ENCODE assay signal across 36 mouse cellular contexts in genomic region chr14:56133675-56134074, GRCm38 (mm10). TPM values are rescaled to one million over a fixed set of nuclear protein-coding genes. Genes with fewer than 3 reads are reported as not detected.
"Had no signal": no experiment of that assay in that cellular context is flagged by ENCODE, and none has a peak within 500 bp of the region (broad histone marks: within the 10 kb centered on the region; RNA-seq: fewer than 3 reads in every experiment).

No protein-coding gene starts in this region.

RNA-seq across cellular contexts. Expression of gene Gzmd, which starts 1.3 kb away (rescaled TPM):
- total RNA-seq: gastrocnemius, adult 18-20 months; gastrocnemius, adult 8-10 months; gastrocnemius, postnatal 14 days; gastrocnemius, postnatal 36 days; heart, adult 18-20 months; heart, adult 8-10 months; heart, postnatal 10 days; heart, postnatal 25 days; heart, postnatal 4 days; layer of hippocampus, adult 2 months; layer of hippocampus, postnatal 14 days; layer of hippocampus, postnatal 36 days; left cerebral cortex, adult 18-20 months; left cerebral cortex, adult 8-10 months; left cerebral cortex, postnatal 10 days; left cerebral cortex, postnatal 25 days; left cerebral cortex, postnatal 4 days; liver, adult 2 months had no signal
- polyA plus RNA-seq: gonadal fat pad, adult 2 months; heart, embryonic 12.5 days; heart, embryonic 14.5 days; heart, embryonic 16.5 days; hindbrain, embryonic 10.5 days; hindbrain, embryonic 12.5 days; hindbrain, embryonic 14.5 days; inflammation-experienced regulatory T-cells, adult 6 months; intestine, embryonic 15.5 days; intestine, postnatal 0 days; kidney, embryonic 14.5 days; kidney, embryonic 16.5 days; limb, embryonic 11.5 days; limb, embryonic 13.5 days; limb, embryonic 15.5 days; liver, adult 2 months; liver, embryonic 12.5 days; liver, embryonic 14.5 days had no signal

RNA-seq across cellular contexts. Expression of gene Gzme, which starts 13.2 kb away (rescaled TPM):
- total RNA-seq: gastrocnemius, adult 18-20 months; gastrocnemius, adult 8-10 months; gastrocnemius, postnatal 14 days; gastrocnemius, postnatal 36 days; heart, adult 18-20 months; heart, adult 8-10 months; heart, postnatal 10 days; heart, postnatal 25 days; heart, postnatal 4 days; layer of hippocampus, adult 2 months; layer of hippocampus, postnatal 14 days; layer of hippocampus, postnatal 36 days; left cerebral cortex, adult 18-20 months; left cerebral cortex, adult 8-10 months; left cerebral cortex, postnatal 10 days; left cerebral cortex, postnatal 25 days; left cerebral cortex, postnatal 4 days; liver, adult 2 months had no signal
- polyA plus RNA-seq: gonadal fat pad, adult 2 months; heart, embryonic 10.5 days; heart, embryonic 12.5 days; heart, embryonic 14.5 days; heart, embryonic 16.5 days; hindbrain, embryonic 10.5 days; hindbrain, embryonic 12.5 days; hindbrain, embryonic 14.5 days; inflammation-experienced regulatory T-cells, adult 6 months; intestine, embryonic 15.5 days; intestine, postnatal 0 days; kidney, embryonic 14.5 days; kidney, embryonic 16.5 days; limb, embryonic 11.5 days; limb, embryonic 13.5 days; limb, embryonic 15.5 days; liver, adult 2 months; liver, embryonic 12.5 days; liver, embryonic 14.5 days had no signal

RNA-seq across cellular contexts. Expression of gene Gzmg, which starts 25.7 kb away (rescaled TPM):
- total RNA-seq: gastrocnemius, adult 18-20 months; gastrocnemius, adult 8-10 months; gastrocnemius, postnatal 14 days; gastrocnemius, postnatal 36 days; heart, adult 18-20 months; heart, adult 8-10 months; heart, postnatal 10 days; heart, postnatal 25 days; heart, postnatal 4 days; layer of hippocampus, adult 2 months; layer of hippocampus, postnatal 14 days; layer of hippocampus, postnatal 36 days; left cerebral cortex, adult 18-20 months; left cerebral cortex, adult 8-10 months; left cerebral cortex, postnatal 10 days; left cerebral cortex, postnatal 25 days; left cerebral cortex, postnatal 4 days; liver, adult 2 months had no signal
- polyA plus RNA-seq: gonadal fat pad, adult 2 months; heart, embryonic 12.5 days; heart, embryonic 14.5 days; heart, embryonic 16.5 days; hindbrain, embryonic 10.5 days; hindbrain, embryonic 12.5 days; hindbrain, embryonic 14.5 days; inflammation-experienced regulatory T-cells, adult 6 months; intestine, embryonic 15.5 days; intestine, postnatal 0 days; kidney, embryonic 14.5 days; kidney, embryonic 16.5 days; limb, embryonic 11.5 days; limb, embryonic 13.5 days; limb, embryonic 15.5 days; liver, adult 2 months; liver, embryonic 12.5 days; liver, embryonic 14.5 days had no signal

RNA-seq across cellular contexts. Expression of gene Ctsg, which starts 31.3 kb away (rescaled TPM):
- total RNA-seq: gastrocnemius, adult 18-20 months; gastrocnemius, adult 8-10 months; gastrocnemius, postnatal 14 days; gastrocnemius, postnatal 36 days; heart, adult 18-20 months; heart, adult 8-10 months; heart, postnatal 10 days; heart, postnatal 25 days; heart, postnatal 4 days; layer of hippocampus, adult 2 months; layer of hippocampus, postnatal 14 days; layer of hippocampus, postnatal 36 days; left cerebral cortex, adult 18-20 months; left cerebral cortex, adult 8-10 months; left cerebral cortex, postnatal 10 days; left cerebral cortex, postnatal 25 days; liver, adult 2 months had no signal
- polyA plus RNA-seq: hindbrain, embryonic 10.5 days; hindbrain, embryonic 12.5 days; hindbrain, embryonic 14.5 days; inflammation-experienced regulatory T-cells, adult 6 months; intestine, embryonic 15.5 days; intestine, postnatal 0 days; kidney, embryonic 14.5 days; kidney, embryonic 16.5 days; limb, embryonic 11.5 days; limb, embryonic 13.5 days; liver, adult 2 months had no signal

RNA-seq across cellular contexts. Expression of gene Gzmn, which starts 40.7 kb away (rescaled TPM):
- total RNA-seq: gastrocnemius, adult 18-20 months; gastrocnemius, adult 8-10 months; gastrocnemius, postnatal 14 days; gastrocnemius, postnatal 36 days; heart, adult 18-20 months; heart, adult 8-10 months; heart, postnatal 10 days; heart, postnatal 25 days; heart, postnatal 4 days; layer of hippocampus, adult 2 months; layer of hippocampus, postnatal 14 days; layer of hippocampus, postnatal 36 days; left cerebral cortex, adult 18-20 months; left cerebral cortex, adult 8-10 months; left cerebral cortex, postnatal 10 days; left cerebral cortex, postnatal 25 days; left cerebral cortex, postnatal 4 days; liver, adult 2 months had no signal
- polyA plus RNA-seq: gonadal fat pad, adult 2 months; heart, embryonic 10.5 days; heart, embryonic 12.5 days; heart, embryonic 14.5 days; heart, embryonic 16.5 days; hindbrain, embryonic 10.5 days; hindbrain, embryonic 12.5 days; hindbrain, embryonic 14.5 days; inflammation-experienced regulatory T-cells, adult 6 months; intestine, embryonic 15.5 days; intestine, postnatal 0 days; kidney, embryonic 14.5 days; kidney, embryonic 16.5 days; limb, embryonic 11.5 days; limb, embryonic 13.5 days; limb, embryonic 15.5 days; liver, adult 2 months; liver, embryonic 12.5 days; liver, embryonic 14.5 days had no signal
